Mouse (Mus musculus) pancreas, adult 10 weeks (tissue): Measurements from ENCODE around the gene Manf. TPM values are rescaled to one million over a fixed set of nuclear protein-coding genes. Genes with fewer than 3 reads are reported as not detected.

Experiments used
- polyA plus RNA-seq: library from polyadenylated mRNA; stranded (reverse); fragments of 350-450 nt; fragmentation: Illumina TruSeq; extraction: RNeasy Lipid Tissue Mini Kit (QIAGEN cat#74804); gene quantifications from one replicate; pipeline ENCODE4 v1.2.3, GENCODE M21; 2015; ENCODE audit warnings: low read depth, low replicate concordance; ENCODE audit not compliant: insufficient read depth

Manf gene
- 139 TPM for polyA plus RNA-seq

GRCm38 (mm10) chr9:106891829-106892551 lies at the start of gene Manf:
Manf (minus strand) TSS chr9:106891979.

GRCm38 (mm10) chr9:106886828-106887702 lies 4.7 kb downstream of the Manf start, which contains the start of gene Rbm15b:
Rbm15b (minus strand) TSS chr9:106887428.

GRCm38 (mm10) chr9:106821618-106822380 lies 70.0 kb downstream of the Manf start, which contains the start of gene Dcaf1:
Dcaf1 (plus strand) TSS chr9:106821874.

GRCm38 (mm10) chr9:106788812-106789321 lies 102.9 kb downstream of the Manf start, which contains the start of gene Rad54l2:
Rad54l2 (minus strand) TSS chr9:106789194.

Other genes with a start within 250 kb of the Manf start
- not detected for gene Grm2, start 235.9 kb downstream of the Manf start, polyA plus RNA-seq
- gene Tex264, start 206.1 kb downstream of the Manf start, polyA plus RNA-seq = 18.5 TPM
- 2.5 TPM for gene Rad54l2, start 102.8 kb downstream of the Manf start, polyA plus RNA-seq
- 7.4 TPM for gene Dcaf1, start 70.1 kb downstream of the Manf start, polyA plus RNA-seq
- 5.0 TPM for gene Rbm15b, start 4.6 kb downstream of the Manf start, polyA plus RNA-seq